ENCODE assay signal across 24 mouse cellular contexts in genomic region chr1:92277199-92277747, GRCm38 (mm10).
"Had no signal": no experiment of that assay in that cellular context is flagged by ENCODE, and none has a peak within 500 bp of the region (broad histone marks: within the 10 kb centered on the region; RNA-seq: fewer than 3 reads in every experiment).

No protein-coding gene starts in this region.

- H3K36me3 ChIP-seq: limb, embryonic 12.5 days; limb, embryonic 15.5 days; midbrain, embryonic 12.5 days; midbrain, embryonic 15.5 days; neural tube, embryonic 12.5 days; stomach, embryonic 15.5 days had no signal

- H3K9me3 ChIP-seq: limb, embryonic 12.5 days; limb, embryonic 15.5 days; midbrain, embryonic 12.5 days; midbrain, embryonic 15.5 days; neural tube, embryonic 12.5 days; stomach, embryonic 15.5 days had no signal

- H3K27me3 ChIP-seq: limb, embryonic 12.5 days; limb, embryonic 15.5 days; midbrain, embryonic 12.5 days; midbrain, embryonic 15.5 days; neural tube, embryonic 12.5 days; stomach, embryonic 15.5 days had no signal

- ATAC-seq: liver, postnatal 0 days; lung, postnatal 0 days; midbrain, embryonic 15.5 days had no signal

- DNase-seq: kidney, adult 18-20 months; kidney, adult 9 months; kidney, postnatal 14 days; kidney, postnatal 4 days; left cerebral cortex, postnatal 4 days; liver, postnatal 0 days; lung, embryonic 14.5 days; right cerebral cortex, adult 18-20 months; right cerebral cortex, postnatal 14 days; right cerebral cortex, postnatal 4 days; spleen, adult 18-20 months; thymus, adult 2 months; thymus, postnatal 14 days; thymus, postnatal 4 days had no signal

- H3K9ac ChIP-seq: limb, embryonic 12.5 days; limb, embryonic 15.5 days; liver, embryonic 14.5 days; liver, postnatal 0 days; lung, embryonic 14.5 days; midbrain, embryonic 12.5 days; midbrain, embryonic 15.5 days; neural tube, embryonic 12.5 days; stomach, embryonic 15.5 days had no signal

- H3K27ac ChIP-seq: limb, embryonic 12.5 days; limb, embryonic 15.5 days; liver, embryonic 14.5 days; macrophage; midbrain, embryonic 12.5 days; midbrain, embryonic 15.5 days; neural tube, embryonic 12.5 days; stomach, embryonic 15.5 days had no signal

- H3K4me2 ChIP-seq: limb, embryonic 12.5 days; limb, embryonic 15.5 days; liver, embryonic 11.5 days; lung, embryonic 14.5 days; midbrain, embryonic 12.5 days; midbrain, embryonic 15.5 days; neural tube, embryonic 12.5 days; stomach, embryonic 15.5 days had no signal

- H3K4me3 ChIP-seq: limb, embryonic 12.5 days; limb, embryonic 15.5 days; midbrain, embryonic 12.5 days; midbrain, embryonic 15.5 days; neural tube, embryonic 12.5 days; stomach, embryonic 15.5 days had no signal

- H3K4me1 ChIP-seq: limb, embryonic 12.5 days; limb, embryonic 15.5 days; neural tube, embryonic 12.5 days; stomach, embryonic 15.5 days had no signal
